Mouse (Mus musculus) neural tube, embryonic 14.5 days (tissue): ENCODE results near the gene Skp1a. TPM values are rescaled to one million over a fixed set of nuclear protein-coding genes. Genes with fewer than 3 reads are reported as not detected.

Source experiments
- ATAC-seq: fragments of 200-750 bp; cut with Nextera tagmentation; 2 replicates; pipeline ENCODE4 v1.8.0; 2017; ENCODE audit warnings: low read depth, mild to moderate bottlenecking, moderate TSS enrichment, moderate library complexity
- H3K27ac ChIP-seq: fragments of 300-500 bp; sonication (generic); 2 replicates; pipeline ENCODE4 v1.5.1; 2014; ENCODE audit warnings: low read depth, mild to moderate bottlenecking, control low read depth, low read length, moderate library complexity, mixed read lengths
- H3K27me3 ChIP-seq: fragments of 300-500 bp; sonication (generic); 2 replicates; pipeline ENCODE4 v1.6.1; 2014; ENCODE audit warnings: low read length; ENCODE audit not compliant: control insufficient read depth, insufficient read depth
- H3K36me3 ChIP-seq: fragments of 300-500 bp; sonication (generic); 2 replicates; pipeline ENCODE4 v1.6.1; 2014; ENCODE audit warnings: low read length, mixed read lengths; ENCODE audit not compliant: control insufficient read depth, insufficient read depth
- H3K4me1 ChIP-seq: fragments of 300-500 bp; sonication (generic); 2 replicates; pipeline ENCODE4 v1.6.1; 2014; ENCODE audit warnings: low read length; ENCODE audit not compliant: control insufficient read depth, insufficient read depth
- H3K4me2 ChIP-seq: fragments of 300-500 bp; sonication (generic); 2 replicates; pipeline ENCODE4 v1.6.1; 2014; ENCODE audit warnings: mild to moderate bottlenecking, low read depth, low read length, control low read depth
- H3K4me3 ChIP-seq: fragments of 300-500 bp; sonication (generic); 2 replicates; pipeline ENCODE4 v1.5.1; 2014; ENCODE audit warnings: low read depth, low read length, control low read depth, mixed read lengths
- H3K9ac ChIP-seq: fragments of 300-500 bp; sonication (generic); replicated peaks from 2 replicates; pipeline ENCODE4 v1.6.1; 2014; ENCODE audit warnings: low read depth, mild to moderate bottlenecking, control low read depth, low read length, mixed read lengths
- H3K9me3 ChIP-seq: fragments of 300-500 bp; sonication (generic); 2 replicates; pipeline ENCODE4 v1.6.1; 2016; ENCODE audit warnings: low read length; ENCODE audit not compliant: control insufficient read depth
- WGBS: fragments of 180-500 bp; shearing (Covaris S2); extraction: QIAGEN DNeasy Blood & Tissue Kit; methylation state at CpG from one replicate; pipeline ENCODE4 v1.1.7; 2014; 5-methylcytosine and 5-hydroxymethylcytosine counted together
- polyA plus RNA-seq: library from polyadenylated mRNA; unstranded; fragments of >200 nt; fragmentation: Nextera tagmentation; extraction: Ambion mirVana; gene quantifications from 2 replicates; pipeline ENCODE4 v1.2.1, GENCODE M21; 2014

Gene Skp1a
- polyA plus RNA-seq, 1 experiment from 2014 or later, result 1,145 TPM

DNA sequence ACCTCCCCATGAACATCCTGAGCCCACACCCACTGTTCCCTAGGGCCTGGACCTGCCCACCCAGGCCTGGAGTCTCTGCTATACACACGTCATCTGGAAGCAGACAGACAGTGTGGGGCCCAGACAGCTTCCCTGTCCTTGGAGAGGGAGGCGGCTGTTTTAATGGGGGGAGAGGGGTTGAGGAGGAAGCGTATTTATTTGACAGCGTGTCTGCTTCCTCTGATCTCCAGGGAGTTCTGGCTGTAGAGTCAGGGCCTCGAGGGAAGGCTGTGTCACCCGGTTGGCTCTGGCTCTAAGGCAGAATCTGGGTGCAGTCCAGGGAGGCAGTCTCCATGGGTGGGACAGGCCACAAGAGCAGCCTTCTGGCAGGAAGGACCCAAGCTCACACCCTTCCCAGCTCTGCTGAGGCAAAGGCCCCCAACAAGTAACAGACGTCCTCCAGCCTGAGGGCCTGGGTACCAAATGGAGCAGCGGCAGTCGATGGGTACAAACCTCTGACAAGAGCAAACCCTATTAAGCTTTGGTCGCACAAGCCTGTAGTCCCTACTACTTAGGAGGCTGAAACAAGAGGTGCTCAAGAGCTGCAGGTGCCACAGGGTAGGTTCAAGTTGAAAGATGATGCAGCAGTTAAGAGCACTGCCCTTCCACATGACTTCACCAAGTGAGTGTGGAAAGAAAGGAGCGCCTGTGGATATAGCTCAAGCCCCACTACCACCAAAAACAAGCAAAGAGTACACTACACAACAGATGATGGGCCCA lies 41.6 kb downstream of the Skp1a start:
- Histone ChIP-seq H3K36me3 (no peaks in the 10 kb centered on the region), H3K9ac (no peak overlapping the region), H3K27ac (no peak overlapping the region), H3K4me2 (no peak overlapping the region), H3K27me3 (no peaks in the 10 kb centered on the region), H3K9me3 (no peaks in the 10 kb centered on the region), H3K4me1 (peaks cover 6% of the 10 kb centered on the region; the same call in 1 of the 2 replicates), H3K4me3 (no peak overlapping the region)
- no peak for ATAC-seq
- 80% methylated on average over 11 of the region's 11 CpGs for WGBS

DNA sequence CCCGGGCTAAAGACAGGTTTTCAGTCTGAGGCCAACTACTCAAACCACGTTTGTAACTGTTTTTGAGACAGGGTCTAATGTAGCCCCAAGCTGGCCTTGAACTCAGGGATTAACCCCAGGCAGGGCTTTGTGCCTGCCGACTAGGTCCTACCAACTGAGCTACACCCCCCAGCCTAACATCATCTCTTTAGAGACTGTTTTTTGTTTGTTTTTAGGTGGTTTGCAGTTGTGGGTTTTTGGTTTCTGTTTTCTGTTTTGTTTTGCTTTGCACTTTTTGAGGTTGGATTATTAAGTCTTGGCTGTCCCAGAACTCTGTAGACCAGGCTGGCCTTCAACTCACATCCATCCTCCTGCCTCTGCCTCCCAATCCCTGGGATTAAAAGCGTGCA lies 42.1 kb downstream of the Skp1a start:
- no peak for ATAC-seq
- no peaks in the 10 kb centered on the region for H3K27me3 ChIP-seq
- no peak overlapping the region for H3K9ac ChIP-seq
- no peaks in the 10 kb centered on the region for H3K36me3 ChIP-seq
- H3K9me3 ChIP-seq, result no peaks in the 10 kb centered on the region
- no peak overlapping the region for H3K4me2 ChIP-seq
- no peak overlapping the region for H3K4me3 ChIP-seq
- H3K4me1 ChIP-seq, result peaks cover 6% of the 10 kb centered on the region; the same call in 1 of the 2 replicates
- no peak overlapping the region for H3K27ac ChIP-seq
- 87% methylated on average over 4 of the region's 4 CpGs for WGBS

DNA sequence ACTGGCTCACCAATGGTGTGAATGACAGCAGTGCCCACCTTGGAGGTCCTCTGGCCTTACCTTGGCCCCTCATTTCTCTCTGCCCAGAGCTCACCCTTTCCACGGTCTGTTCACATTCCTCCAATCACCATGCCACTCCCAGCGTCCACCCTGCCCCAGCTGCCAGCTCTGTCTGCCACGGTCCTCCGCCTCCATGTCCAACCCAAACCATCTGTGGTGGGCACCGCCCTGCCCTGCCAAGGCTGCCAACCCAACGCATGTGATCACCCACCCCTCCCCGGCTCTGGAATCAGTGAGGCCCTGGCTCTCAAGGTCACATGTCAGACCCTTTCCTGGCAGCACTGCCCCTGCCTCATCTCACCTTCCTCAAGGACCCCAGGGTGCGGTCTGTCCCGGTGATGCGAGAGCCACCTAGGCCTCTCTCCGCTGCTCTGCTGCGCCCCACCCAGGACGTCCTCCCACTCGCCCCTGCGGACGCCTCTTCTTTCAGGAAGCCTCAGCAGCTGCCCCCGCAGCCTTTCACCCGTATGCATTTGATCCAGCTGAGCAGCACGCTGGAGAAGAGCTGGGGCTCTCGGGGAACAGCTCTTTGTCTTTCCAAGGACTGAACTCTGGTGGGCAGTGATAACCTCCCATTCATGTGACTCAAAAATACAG lies 42.8 kb downstream of the Skp1a start:
- no peak overlapping the region for H3K27ac ChIP-seq
- H3K27me3 ChIP-seq, result no peaks in the 10 kb centered on the region
- no peaks in the 10 kb centered on the region for H3K36me3 ChIP-seq
- H3K9me3 ChIP-seq, result no peaks in the 10 kb centered on the region
- H3K9ac ChIP-seq, result no peak overlapping the region
- WGBS, result 89% methylated on average over 20 of the region's 20 CpGs
- ATAC-seq, result no peak
- H3K4me2 ChIP-seq, result no peak overlapping the region
- peaks cover 6% of the 10 kb centered on the region; the same call in 1 of the 2 replicates for H3K4me1 ChIP-seq
- no peak overlapping the region for H3K4me3 ChIP-seq

DNA sequence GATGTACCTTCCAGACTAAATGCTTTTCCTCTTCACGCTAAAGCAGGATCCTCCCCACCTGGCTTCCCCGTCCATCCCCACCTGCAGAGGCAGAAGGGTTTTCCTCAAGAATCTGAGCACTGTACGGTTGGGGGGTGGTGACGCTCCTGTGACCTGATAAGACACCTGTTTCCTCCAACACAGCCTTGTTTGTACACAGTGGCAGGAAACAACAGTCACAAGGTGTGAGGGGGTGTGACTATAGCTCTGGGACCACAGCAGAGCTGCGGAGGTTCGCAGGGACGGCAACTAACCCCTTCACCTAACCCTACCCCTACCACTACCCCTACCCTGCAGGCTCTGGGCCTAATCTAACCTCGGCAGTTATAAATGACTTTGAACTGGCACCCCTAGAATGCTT lies 43.6 kb downstream of the Skp1a start:
- Histone ChIP-seq H3K4me2 (no peak overlapping the region), H3K27me3 (no peaks in the 10 kb centered on the region), H3K4me1 (peaks cover 6% of the 10 kb centered on the region; the same call in 1 of the 2 replicates), H3K36me3 (no peaks in the 10 kb centered on the region), H3K4me3 (no peak overlapping the region), H3K9ac (no peak overlapping the region), H3K27ac (no peak overlapping the region), H3K9me3 (no peaks in the 10 kb centered on the region)
- ATAC-seq, result no peak
- WGBS, result 85% methylated on average over 8 of the region's 8 CpGs

DNA sequence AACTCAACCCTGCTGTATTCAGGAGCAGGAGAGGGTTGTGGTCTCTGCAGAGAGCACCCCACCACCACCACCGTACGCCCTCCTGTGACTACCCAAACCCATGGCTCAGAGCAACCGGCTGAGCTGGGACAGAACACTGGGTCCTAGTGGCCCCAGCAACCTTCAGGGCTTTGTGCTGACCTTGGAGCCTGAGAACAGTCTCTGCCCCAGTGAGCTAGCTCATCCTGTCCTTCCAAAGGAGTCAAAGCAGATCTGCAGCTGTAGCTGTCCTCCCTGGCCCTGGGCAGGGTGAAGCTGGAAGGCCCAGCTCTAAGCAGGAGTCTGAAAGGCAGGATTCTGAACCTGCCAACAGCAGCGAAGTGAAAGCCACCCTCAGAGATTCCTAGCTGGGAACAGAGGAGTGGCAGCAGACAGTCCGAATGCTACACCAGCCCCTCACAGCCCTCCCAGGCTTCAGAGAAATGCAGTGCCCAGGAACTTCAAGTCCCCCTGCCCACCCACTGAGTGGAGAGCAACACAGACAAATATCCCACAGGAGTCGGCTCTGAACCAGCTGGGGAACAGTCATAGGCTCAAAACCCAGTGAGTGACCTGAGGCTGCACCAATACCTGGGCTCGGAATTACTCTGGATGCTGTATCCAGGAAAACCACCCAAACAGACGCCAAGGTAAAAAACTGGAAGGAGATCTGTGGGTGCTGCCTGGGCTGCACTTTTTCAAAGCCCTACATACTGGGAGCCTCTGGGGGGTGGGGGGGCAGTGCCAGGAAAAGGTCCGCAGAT lies 44.2 kb downstream of the Skp1a start:
- Histone ChIP-seq H3K9me3 (no peaks in the 10 kb centered on the region), H3K27ac (no peak overlapping the region), H3K27me3 (no peaks in the 10 kb centered on the region), H3K36me3 (no peaks in the 10 kb centered on the region), H3K9ac (no peak overlapping the region), H3K4me3 (no peak overlapping the region), H3K4me1 (peaks cover 6% of the 10 kb centered on the region; the same call in 1 of the 2 replicates), H3K4me2 (no peak overlapping the region)
- WGBS, result 84% methylated on average over 9 of the region's 9 CpGs
- no peak for ATAC-seq

DNA sequence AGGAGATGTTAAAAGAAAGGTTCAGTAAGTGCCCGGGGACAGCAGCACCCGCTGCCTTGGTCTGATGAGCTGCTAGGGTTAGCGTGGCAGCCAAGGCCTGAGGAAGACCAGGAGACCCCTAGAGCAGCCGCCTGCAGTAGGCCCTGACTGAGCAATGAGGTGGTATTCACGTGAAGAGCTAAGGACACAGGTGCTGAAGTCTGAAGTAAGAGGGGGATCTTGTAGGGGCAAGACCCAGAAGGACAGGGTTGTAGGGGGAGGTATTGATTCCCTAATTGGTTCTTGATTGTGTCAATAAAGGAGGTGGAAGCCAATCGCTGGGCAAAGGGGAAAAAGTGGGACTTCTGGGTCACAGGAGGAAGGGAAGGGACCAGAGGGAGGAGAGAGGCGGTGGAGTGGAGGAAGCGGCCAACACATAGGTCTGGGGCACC lies 45.2 kb downstream of the Skp1a start:
- no peak overlapping the region for H3K4me2 ChIP-seq
- WGBS, result 91% methylated on average over 8 of the region's 8 CpGs
- ATAC-seq, result no peak

DNA sequence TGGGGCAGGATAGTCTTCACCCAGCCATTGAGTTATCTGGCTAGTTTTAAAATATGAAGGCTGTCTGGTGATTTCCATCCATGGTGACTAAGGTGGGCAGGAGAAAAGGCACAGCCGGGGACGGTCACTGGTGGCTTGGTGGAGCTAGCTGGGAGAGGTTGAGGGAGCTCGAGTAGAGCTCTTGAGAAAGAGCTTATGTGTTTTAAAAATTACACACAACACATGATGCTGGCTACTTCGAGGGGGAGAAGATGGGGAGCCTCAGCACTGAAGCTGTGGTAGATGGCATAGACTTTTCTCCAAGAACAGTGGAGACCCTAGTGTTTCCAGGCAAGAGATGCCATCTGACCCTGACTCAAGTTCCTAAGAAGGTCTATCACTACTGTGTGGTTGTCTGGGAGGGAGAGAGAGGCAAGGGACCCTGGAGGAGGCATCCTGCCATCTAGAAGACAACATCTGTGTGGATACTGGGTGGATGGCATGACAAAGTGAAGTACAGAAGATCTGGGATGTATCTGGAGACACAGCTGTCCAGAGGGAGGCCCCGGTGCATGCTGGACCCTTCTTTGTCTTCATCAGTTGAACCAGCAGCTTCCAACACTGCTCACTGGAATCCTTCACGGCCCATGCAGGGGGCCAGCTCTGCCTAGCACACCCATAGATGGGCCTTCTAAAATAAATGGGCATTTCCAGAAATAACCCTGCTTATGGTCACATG lies 45.8 kb downstream of the Skp1a start:
- no peak overlapping the region for H3K9ac ChIP-seq
- peaks cover 1% of the 10 kb centered on the region; the same call in 1 of the 2 replicates for H3K27me3 ChIP-seq
- no peak overlapping the region for H3K27ac ChIP-seq
- 93% methylated on average over 6 of the region's 6 CpGs for WGBS
- ATAC-seq, result no peak
- H3K4me3 ChIP-seq, result no peak overlapping the region
- H3K4me1 ChIP-seq, result peaks cover 6% of the 10 kb centered on the region; the same call in 1 of the 2 replicates
- no peak overlapping the region for H3K4me2 ChIP-seq
- no peaks in the 10 kb centered on the region for H3K9me3 ChIP-seq
- no peaks in the 10 kb centered on the region for H3K36me3 ChIP-seq

More for the DNA sequence above, 45.2 kb downstream of the Skp1a start:
- H3K4me1 ChIP-seq, result peaks cover 6% of the 10 kb centered on the region; the same call in 1 of the 2 replicates
- no peak overlapping the region for H3K4me3 ChIP-seq
- H3K27me3 ChIP-seq, result no peaks in the 10 kb centered on the region
- no peaks in the 10 kb centered on the region for H3K9me3 ChIP-seq
- no peak overlapping the region for H3K9ac ChIP-seq
- H3K36me3 ChIP-seq, result no peaks in the 10 kb centered on the region
- H3K27ac ChIP-seq, result no peak overlapping the region

DNA sequence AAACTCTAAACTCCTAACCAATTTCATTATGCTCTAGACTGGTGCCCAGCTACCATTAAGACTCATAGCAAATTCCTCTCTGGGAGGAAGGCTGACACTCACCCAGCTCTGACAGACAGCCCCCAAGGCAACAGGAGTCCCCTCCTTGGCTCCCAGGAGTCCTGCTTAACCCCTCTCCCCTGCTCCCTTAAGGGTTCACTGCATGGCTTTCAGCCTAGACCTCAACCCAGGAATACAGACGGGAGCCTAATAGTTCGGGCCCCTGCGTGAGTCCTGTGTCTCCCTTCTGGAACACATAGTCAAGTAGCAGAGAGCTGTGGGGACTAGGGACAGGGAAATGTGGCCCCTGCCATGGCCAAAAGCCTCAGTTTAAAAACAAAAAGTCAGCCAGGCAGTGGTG lies 46.4 kb downstream of the Skp1a start:
- no peak overlapping the region for H3K4me2 ChIP-seq
- no peaks in the 10 kb centered on the region for H3K36me3 ChIP-seq
- H3K9ac ChIP-seq, result no peak overlapping the region
- H3K27me3 ChIP-seq, result peaks cover 5% of the 10 kb centered on the region; the same call in 1 of the 2 replicates
- H3K9me3 ChIP-seq, result no peaks in the 10 kb centered on the region
- no peak for ATAC-seq
- WGBS, result 96% methylated on average over 3 of the region's 3 CpGs
- H3K4me3 ChIP-seq, result no peak overlapping the region
- H3K27ac ChIP-seq, result no peak overlapping the region
- peaks cover under 1% of the 10 kb centered on the region; the same call in 1 of the 2 replicates for H3K4me1 ChIP-seq
